Mouse (Mus musculus): ENCODE measurements around the gene Gm7073.

Gm7073 gene

DNA sequence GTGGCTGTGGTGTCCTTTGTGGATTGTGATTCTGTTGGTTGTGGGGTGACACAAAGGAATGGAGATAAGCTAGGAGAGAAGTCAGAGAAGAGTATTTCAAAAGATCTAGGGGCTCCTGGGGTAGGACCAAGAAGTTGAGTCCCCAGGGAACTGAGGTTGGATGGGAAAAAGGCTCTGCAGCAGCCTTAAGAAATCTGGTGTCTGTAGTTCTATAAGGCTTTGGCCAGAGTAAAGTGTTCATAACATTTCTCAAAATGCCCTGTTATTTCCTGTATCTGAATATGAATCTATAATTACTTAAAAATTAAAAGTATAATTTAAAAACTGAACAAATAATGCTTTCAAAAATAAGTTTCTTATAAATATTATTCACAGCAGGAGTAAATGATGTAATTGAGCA lies at the start of gene Gm7073:
Gm7073 (minus strand) TSS at position 101 of the 400 bp plus-strand sequence.
- Histone ChIP-seq H3K4me1 (replicated peaks; ENCODE audit: low read depth, low read length) (peaks cover 5% of the 10 kb centered on the region), H3K4me3 (replicated peaks; ENCODE audit: low read length) (no peak within 1 kb of the TSS), H3K36me3 (ENCODE audit: insufficient read depth, low read length) (no peaks in the 10 kb centered on the region), H3K9me3 (ENCODE audit: low read length) (no peaks in the 10 kb centered on the region), H3K27me3 (ENCODE audit: insufficient read depth, low read length) (no peaks in the 10 kb centered on the region)
- TF ChIP-seq CTCF (conservative IDR thresholded peaks at IDR 0.05; ENCODE audit: low read length) (no peak), NANOG (IDR thresholded peaks at IDR 0.05; ENCODE audit: borderline replicate concordance, low read length) (no peak), POU5F1 (IDR thresholded peaks at IDR 0.05; ENCODE audit: borderline replicate concordance, low read length) (no peak)

DNA sequence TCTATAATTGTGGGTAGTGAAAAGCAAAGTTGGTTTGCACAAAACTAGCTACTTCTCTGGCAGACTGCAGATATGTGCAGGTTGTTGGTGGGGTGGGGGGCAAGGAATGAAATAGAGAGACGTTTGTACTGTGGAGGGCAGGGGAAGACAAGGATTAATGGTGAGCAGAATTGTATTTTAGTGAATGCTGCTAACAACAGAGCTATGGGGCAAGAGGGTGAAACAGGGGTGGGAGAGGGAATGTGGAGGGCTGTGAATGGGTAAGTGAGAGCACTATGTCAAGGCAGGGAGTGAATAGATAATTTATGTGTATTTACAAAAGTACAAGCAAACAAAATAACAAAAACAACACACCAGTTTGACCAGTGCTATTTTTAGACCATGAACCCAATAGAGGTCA lies 31.5 kb upstream of the Gm7073 start:
- H3K4me1 ChIP-seq (replicated peaks; ENCODE audit: low read depth, low read length): no peaks in the 10 kb centered on the region
- TF ChIP-seq NANOG (IDR thresholded peaks at IDR 0.05; ENCODE audit: borderline replicate concordance, low read length): no peak
- no peak for TF ChIP-seq CTCF (conservative IDR thresholded peaks at IDR 0.05; ENCODE audit: low read length)
- no peak for TF ChIP-seq POU5F1 (IDR thresholded peaks at IDR 0.05; ENCODE audit: borderline replicate concordance, low read length)
- H3K36me3 ChIP-seq (ENCODE audit: insufficient read depth, low read length): no peaks in the 10 kb centered on the region
- no peaks in the 10 kb centered on the region for H3K9me3 ChIP-seq (ENCODE audit: low read length)
- no peak overlapping the region for H3K4me3 ChIP-seq (replicated peaks; ENCODE audit: low read length)
- no peaks in the 10 kb centered on the region for H3K27me3 ChIP-seq (ENCODE audit: insufficient read depth, low read length)

DNA sequence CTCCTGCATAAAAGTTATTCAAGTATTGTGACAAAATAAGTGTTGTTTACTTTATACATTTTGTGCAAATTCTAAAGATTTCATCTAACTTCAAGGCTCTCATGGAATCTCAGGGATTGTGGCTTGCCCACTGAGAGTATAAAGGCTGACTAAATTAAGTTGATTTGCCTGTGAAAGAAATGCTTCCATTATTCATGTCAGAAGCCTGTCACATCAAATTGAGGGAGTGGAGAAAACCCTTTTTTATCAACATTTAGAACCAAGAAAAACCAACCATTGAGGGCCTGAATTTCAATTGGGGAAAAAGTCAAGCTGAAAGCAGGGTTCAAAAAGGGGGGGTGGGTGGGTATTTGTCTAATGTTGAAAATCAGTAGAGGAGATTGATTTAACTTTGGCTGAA lies 30.0 kb upstream of the Gm7073 start:
- Histone ChIP-seq H3K9me3 (ENCODE audit: low read length) (no peaks in the 10 kb centered on the region), H3K27me3 (ENCODE audit: insufficient read depth, low read length) (no peaks in the 10 kb centered on the region), H3K4me3 (replicated peaks; ENCODE audit: low read length) (no peak overlapping the region), H3K36me3 (ENCODE audit: insufficient read depth, low read length) (no peaks in the 10 kb centered on the region), H3K4me1 (replicated peaks; ENCODE audit: low read depth, low read length) (no peaks in the 10 kb centered on the region)
- TF ChIP-seq CTCF (conservative IDR thresholded peaks at IDR 0.05; ENCODE audit: low read length): no peak
- no peak for TF ChIP-seq NANOG (IDR thresholded peaks at IDR 0.05; ENCODE audit: borderline replicate concordance, low read length)
- TF ChIP-seq POU5F1 (IDR thresholded peaks at IDR 0.05; ENCODE audit: borderline replicate concordance, low read length): no peak

DNA sequence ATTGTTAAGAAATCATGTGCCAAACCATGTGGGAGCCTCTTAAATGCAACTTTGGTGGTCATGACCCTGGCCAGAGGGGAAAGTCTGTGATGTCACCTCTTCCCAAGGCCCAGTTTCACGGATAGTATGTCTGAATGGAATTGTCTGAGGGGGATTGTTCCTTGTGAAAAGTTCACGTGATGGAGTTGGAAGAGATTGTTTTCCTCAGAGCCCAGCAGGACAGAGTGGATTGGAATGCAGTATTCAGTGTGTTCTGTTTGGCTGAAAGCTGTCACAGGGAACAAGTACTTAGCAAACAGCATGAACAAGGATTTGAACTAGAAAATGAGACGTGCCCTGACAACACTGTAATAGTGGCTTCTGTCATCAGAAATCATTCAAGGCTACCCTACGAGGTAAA lies 16.2 kb upstream of the Gm7073 start:
- H3K9me3 ChIP-seq (ENCODE audit: low read length): no peaks in the 10 kb centered on the region
- H3K4me1 ChIP-seq (replicated peaks; ENCODE audit: low read depth, low read length): no peaks in the 10 kb centered on the region
- TF ChIP-seq CTCF (conservative IDR thresholded peaks at IDR 0.05; ENCODE audit: low read length) (no peak), POU5F1 (IDR thresholded peaks at IDR 0.05; ENCODE audit: borderline replicate concordance, low read length) (no peak), NANOG (IDR thresholded peaks at IDR 0.05; ENCODE audit: borderline replicate concordance, low read length) (no peak)
- peaks cover 2% of the 10 kb centered on the region; the same call in 1 of the 2 replicates for H3K27me3 ChIP-seq (ENCODE audit: insufficient read depth, low read length)
- no peak overlapping the region for H3K4me3 ChIP-seq (replicated peaks; ENCODE audit: low read length)
- no peaks in the 10 kb centered on the region for H3K36me3 ChIP-seq (ENCODE audit: insufficient read depth, low read length)

DNA sequence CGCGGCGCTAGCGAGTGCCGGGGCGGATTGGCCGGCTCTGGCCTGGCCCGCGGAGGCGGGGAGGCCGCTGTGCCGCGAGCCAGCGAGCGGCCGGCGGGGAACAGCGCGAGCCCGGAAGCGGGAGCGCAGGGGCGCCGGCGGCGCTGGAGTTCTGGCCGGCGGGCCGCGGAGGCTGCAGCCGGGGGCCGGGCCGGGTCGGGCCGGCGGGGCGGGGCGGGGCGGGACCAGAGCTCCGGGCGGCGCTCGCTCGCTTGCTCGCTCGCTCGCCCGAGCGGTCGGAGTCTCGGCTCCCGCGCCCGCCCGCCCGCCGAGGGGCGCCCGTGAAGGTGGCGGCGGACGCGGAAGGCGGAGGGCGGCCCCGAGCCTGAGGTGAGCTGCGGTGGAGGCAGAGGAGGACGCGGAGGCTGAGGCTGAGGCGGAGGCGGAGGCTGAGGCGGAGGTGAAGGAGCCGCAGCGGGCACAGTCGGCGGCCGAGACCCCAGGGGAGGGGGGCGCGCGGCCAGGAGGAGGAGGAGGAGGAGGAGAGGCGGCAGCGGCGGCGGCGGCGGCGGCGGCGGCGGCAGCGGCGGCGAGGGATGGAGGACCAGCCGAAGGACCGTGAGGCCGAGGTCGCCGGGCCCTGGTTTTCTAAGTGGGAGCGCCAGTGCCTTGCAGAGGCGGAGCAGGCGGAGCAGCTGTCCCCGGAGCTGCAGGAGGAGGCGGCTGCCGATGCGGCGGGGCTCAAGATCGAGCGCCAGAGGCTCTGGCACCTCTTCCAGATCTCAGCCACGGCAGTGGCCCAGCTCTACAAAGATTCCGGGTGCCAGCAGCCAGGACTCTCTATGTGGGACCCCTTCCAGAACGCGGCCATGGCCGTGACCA lies 8.6 kb upstream of the Gm7073 start:
- TF ChIP-seq POU5F1 (IDR thresholded peaks at IDR 0.05; ENCODE audit: borderline replicate concordance, low read length) (no peak), CTCF (conservative IDR thresholded peaks at IDR 0.05; ENCODE audit: low read length) (no peak), NANOG (IDR thresholded peaks at IDR 0.05; ENCODE audit: borderline replicate concordance, low read length) (no peak)

DNA sequence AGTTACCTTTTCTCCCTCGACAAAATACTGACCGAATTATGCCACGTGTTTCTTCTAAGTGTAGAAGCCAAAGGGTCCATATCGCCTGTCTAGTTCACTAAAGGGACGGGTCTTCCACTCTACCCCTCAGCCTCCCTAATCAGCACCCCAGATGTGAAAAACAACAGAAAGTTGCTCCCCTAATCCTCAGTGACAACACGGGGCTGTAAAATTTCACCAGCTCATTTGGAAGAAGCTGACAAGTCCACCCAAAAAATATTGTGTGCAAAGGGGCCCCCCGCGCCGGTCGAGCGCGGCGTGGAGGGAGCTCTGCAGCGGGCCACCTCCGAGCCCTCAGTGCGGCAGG lies 8.0 kb upstream of the Gm7073 start:
- Histone ChIP-seq H3K27me3 (ENCODE audit: insufficient read depth, low read length) (peaks cover 19% of the 10 kb centered on the region), H3K36me3 (ENCODE audit: insufficient read depth, low read length) (no peaks in the 10 kb centered on the region), H3K4me3 (replicated peaks; ENCODE audit: low read length) (peak overlapping the region; percentile 74), H3K4me1 (replicated peaks; ENCODE audit: low read depth, low read length) (peaks cover 11% of the 10 kb centered on the region), H3K9me3 (ENCODE audit: low read length) (no peaks in the 10 kb centered on the region)
- no peak for TF ChIP-seq NANOG (IDR thresholded peaks at IDR 0.05; ENCODE audit: borderline replicate concordance, low read length)

More for the DNA sequence above, 8.6 kb upstream of the Gm7073 start:
- no peaks in the 10 kb centered on the region for H3K9me3 ChIP-seq (ENCODE audit: low read length)
- H3K4me1 ChIP-seq (replicated peaks; ENCODE audit: low read depth, low read length): peaks cover 11% of the 10 kb centered on the region
- H3K36me3 ChIP-seq (ENCODE audit: insufficient read depth, low read length): no peaks in the 10 kb centered on the region
- H3K27me3 ChIP-seq (ENCODE audit: insufficient read depth, low read length): peaks cover 19% of the 10 kb centered on the region
- peak overlapping the region; percentile 74 for H3K4me3 ChIP-seq (replicated peaks; ENCODE audit: low read length)

DNA sequence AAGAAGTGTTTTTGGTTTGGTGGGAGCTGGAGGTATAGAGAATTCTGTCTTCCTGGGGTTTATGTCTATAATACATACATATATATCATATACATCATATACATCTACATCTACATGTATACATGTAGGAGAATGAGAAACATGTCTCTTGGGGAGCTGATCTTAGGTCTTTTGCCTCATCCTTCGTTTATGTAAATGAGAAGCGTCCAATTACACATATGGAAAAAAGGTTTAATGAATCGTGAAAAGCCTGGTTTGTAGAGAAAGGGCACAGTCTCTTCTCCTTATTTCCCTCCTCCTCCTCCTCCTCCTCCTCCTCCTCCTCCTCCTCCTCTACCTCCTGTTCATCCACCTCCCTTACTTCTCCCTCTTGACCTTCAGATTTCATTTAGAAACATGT lies 6.9 kb upstream of the Gm7073 start:
- H3K27me3 ChIP-seq (ENCODE audit: insufficient read depth, low read length): peaks cover 19% of the 10 kb centered on the region
- H3K36me3 ChIP-seq (ENCODE audit: insufficient read depth, low read length): no peaks in the 10 kb centered on the region
- no peak overlapping the region for H3K4me3 ChIP-seq (replicated peaks; ENCODE audit: low read length)
- H3K4me1 ChIP-seq (replicated peaks; ENCODE audit: low read depth, low read length): peaks cover 11% of the 10 kb centered on the region
- no peak for TF ChIP-seq NANOG (IDR thresholded peaks at IDR 0.05; ENCODE audit: borderline replicate concordance, low read length)
- no peak for TF ChIP-seq CTCF (conservative IDR thresholded peaks at IDR 0.05; ENCODE audit: low read length)
- TF ChIP-seq POU5F1 (IDR thresholded peaks at IDR 0.05; ENCODE audit: borderline replicate concordance, low read length): no peak
- H3K9me3 ChIP-seq (ENCODE audit: low read length): no peaks in the 10 kb centered on the region

DNA sequence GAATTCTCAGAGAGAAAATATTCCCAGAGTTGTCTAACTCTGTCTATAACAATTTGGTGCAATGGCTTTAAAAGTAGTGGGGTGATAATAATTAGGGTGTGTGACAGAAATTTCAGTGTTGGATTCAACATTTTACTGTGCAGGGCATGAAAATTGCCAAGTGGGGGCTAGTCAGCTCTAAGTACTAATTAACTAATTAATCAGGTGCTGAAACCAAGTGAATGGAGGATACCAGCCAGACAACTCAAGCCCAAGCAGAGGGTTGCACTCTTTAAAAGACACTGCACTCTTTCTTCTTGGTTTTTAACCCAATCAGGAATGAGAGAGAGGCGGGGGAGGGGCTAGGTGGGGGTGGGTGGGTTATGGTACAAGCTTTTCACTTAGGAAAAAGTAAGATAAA lies 6.4 kb upstream of the Gm7073 start:
- Histone ChIP-seq H3K9me3 (ENCODE audit: low read length) (no peaks in the 10 kb centered on the region), H3K27me3 (ENCODE audit: insufficient read depth, low read length) (peaks cover 17% of the 10 kb centered on the region), H3K36me3 (ENCODE audit: insufficient read depth, low read length) (no peaks in the 10 kb centered on the region), H3K4me1 (replicated peaks; ENCODE audit: low read depth, low read length) (peaks cover 11% of the 10 kb centered on the region), H3K4me3 (replicated peaks; ENCODE audit: low read length) (no peak overlapping the region)
- no peak for TF ChIP-seq POU5F1 (IDR thresholded peaks at IDR 0.05; ENCODE audit: borderline replicate concordance, low read length)
- no peak for TF ChIP-seq NANOG (IDR thresholded peaks at IDR 0.05; ENCODE audit: borderline replicate concordance, low read length)
- TF ChIP-seq CTCF (conservative IDR thresholded peaks at IDR 0.05; ENCODE audit: low read length): no peak

DNA sequence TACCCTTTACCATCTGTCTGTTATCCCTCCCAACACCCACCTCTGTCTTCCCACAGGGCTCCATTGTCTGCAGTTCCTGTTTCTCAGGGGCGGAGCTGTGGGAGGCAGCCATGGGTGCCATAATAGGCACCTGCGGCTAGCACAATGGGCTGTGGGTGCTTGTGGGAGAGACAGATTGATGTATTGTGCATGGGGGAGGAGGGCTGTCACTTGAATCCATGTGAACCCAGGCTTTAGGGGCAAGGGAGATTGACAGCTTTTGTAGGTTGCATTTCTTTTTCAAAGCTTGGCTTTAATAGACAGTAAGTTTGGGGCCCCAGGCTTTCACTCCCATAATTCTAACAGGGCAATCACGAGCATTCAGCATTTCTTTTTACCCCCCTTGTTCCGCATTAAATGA lies 5.0 kb upstream of the Gm7073 start:
- Histone ChIP-seq H3K4me3 (replicated peaks; ENCODE audit: low read length) (no peak overlapping the region), H3K27me3 (ENCODE audit: insufficient read depth, low read length) (peaks cover 8% of the 10 kb centered on the region), H3K4me1 (replicated peaks; ENCODE audit: low read depth, low read length) (peaks cover 11% of the 10 kb centered on the region), H3K9me3 (ENCODE audit: low read length) (no peaks in the 10 kb centered on the region), H3K36me3 (ENCODE audit: insufficient read depth, low read length) (no peaks in the 10 kb centered on the region)
- TF ChIP-seq CTCF (conservative IDR thresholded peaks at IDR 0.05; ENCODE audit: low read length) (no peak), POU5F1 (IDR thresholded peaks at IDR 0.05; ENCODE audit: borderline replicate concordance, low read length) (no peak), NANOG (IDR thresholded peaks at IDR 0.05; ENCODE audit: borderline replicate concordance, low read length) (no peak)

Data from E14TG2a.4 (cell line).